Mouse (Mus musculus) adrenal gland, postnatal 36 days (tissue): Measurements from ENCODE around the gene Serpinb3c. TPM values are rescaled to one million over a fixed set of nuclear protein-coding genes. Genes with fewer than 3 reads are reported as not detected.
"Not testable (repeated sequence)": the region's sequence is repeated elsewhere in the genome, so short reads cannot be mapped to it uniquely, and the experiment has no call there.

Experiments used
- DNase-seq, 2 experiments: peaks; one replicate each; pipeline ENCODE4 v3.0.0; 2021; ENCODE audit warnings: mixed read lengths in 1 of 2
- long read RNA-seq, 2 experiments: library from polyadenylated mRNA; stranded (forward); transcript quantifications; one replicate each; pipeline ENCODE4 v2.0.0; 2021; ENCODE audit warnings: borderline sequencing depth in 2 of 2
- total RNA-seq, 2 experiments: library from RNA; stranded (reverse); gene quantifications; 2 replicates each; pipeline ENCODE4 v1.2.3; 2021

Serpinb3c gene
- not detected for total RNA-seq
- long read RNA-seq, experiment 1: 0 reads
- long read RNA-seq, experiment 2: 0 reads

DNA sequence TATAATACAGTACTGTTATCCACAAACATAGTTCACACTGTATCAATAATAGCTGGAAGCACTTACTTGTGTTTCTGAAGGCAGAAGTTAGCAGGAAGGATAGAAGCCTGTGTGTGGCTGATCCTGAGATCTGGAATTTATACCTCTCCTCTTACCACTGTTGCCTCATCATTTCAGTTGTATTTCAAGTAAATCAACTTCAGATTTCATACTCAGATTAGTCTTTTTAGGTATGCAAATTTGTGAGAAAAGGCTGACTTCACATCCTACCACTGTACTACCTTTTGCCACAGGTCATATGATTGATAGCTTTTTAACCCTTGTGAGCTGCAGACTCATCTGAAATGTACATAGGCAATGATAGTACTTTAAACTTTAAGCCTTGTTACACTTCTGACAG is at the start of gene Serpinb3c, which contains the start of gene Serpinb3b:
Gene Serpinb3c (minus strand): TSS at position 111 of the 400 bp plus-strand sequence.
Gene Serpinb3b (minus strand): TSS at position 101 of the 400 bp plus-strand sequence.
- DNase-seq: not testable (repeated sequence)

DNA sequence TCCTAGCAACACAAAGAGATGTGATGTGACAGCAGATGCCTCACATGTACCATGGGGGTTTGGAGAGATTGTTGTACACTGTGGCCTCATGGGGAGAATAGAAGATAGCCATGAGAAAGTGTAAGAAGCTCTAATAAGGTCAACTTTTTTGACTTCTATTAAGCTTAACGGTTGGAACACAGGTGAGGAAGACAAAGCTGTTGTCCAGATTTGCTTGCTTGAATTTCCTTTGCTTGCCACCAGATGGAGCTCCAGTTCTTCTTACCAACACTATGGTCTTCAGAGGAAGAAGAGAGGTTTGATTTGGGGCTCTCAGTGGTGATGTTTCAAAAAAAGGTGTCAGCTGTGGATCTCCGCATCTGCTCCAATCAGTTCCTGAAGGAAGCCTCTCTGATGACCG is 35.0 kb downstream of the Serpinb3c start:
- DNase-seq: not testable (repeated sequence)

Other genes with a start within 250 kb of the Serpinb3c start
- gene Serpinb3a, start 226.1 kb downstream of the Serpinb3c start, total RNA-seq: not detected
- not detected for gene Serpinb3d, start 194.9 kb downstream of the Serpinb3c start, total RNA-seq
- gene Serpinb3b, start within 50 bp of the Serpinb3c start, total RNA-seq: not detected
- not detected for gene Serpinb11, start 82.8 kb upstream of the Serpinb3c start, total RNA-seq
- not detected for gene Serpinb7, start 121.3 kb upstream of the Serpinb3c start, total RNA-seq
- under 1 TPM in 1 of 2 experiments, not detected in 1; 0.36 TPM for gene Serpinb2, start 233.1 kb upstream of the Serpinb3c start, total RNA-seq